Mouse (Mus musculus): ENCODE data around the gene Mroh3. TPM values are rescaled to one million over a fixed set of nuclear protein-coding genes. Genes with fewer than 3 reads are reported as not detected.

Gene Mroh3
- not detected in 2 replicates for polyA plus RNA-seq (2012; ENCODE audit: insufficient read depth, insufficient read length, low replicate concordance, missing spikeins)

GRCm38 (mm10) chr1:136212803-136213202 lies at the start of gene Mroh3:
Mroh3 (minus strand) TSS chr1:136212828.
- Histone ChIP-seq H3K4me1 (ENCODE audit: control insufficient read depth, insufficient read depth, low read length) (no peaks in the 10 kb centered on the region), H3K27ac (ENCODE audit: insufficient read depth, low read depth, low read length) (no peak within 1 kb of the TSS), H3K4me3 (ENCODE audit: insufficient read depth, low read depth, low read length) (no peak within 1 kb of the TSS)
- whole genome bisulfite sequencing, result 52% methylated on average over 3 of the region's 3 CpGs
- peak; percentile 44; the same call in 1 of the 2 replicates for TF ChIP-seq CTCF (IDR thresholded peaks at IDR 0.05; ENCODE audit: insufficient read depth, low read depth, low read length)
- TF ChIP-seq POLR2A (IDR thresholded peaks at IDR 0.05; ENCODE audit: insufficient read depth, low read depth, low read length), result no peak

GRCm38 (mm10) chr1:136260635-136261238 lies 48.1 kb upstream of the Mroh3 start, which contains the start of gene Gpr25:
Gpr25 (minus strand) TSS chr1:136260873.
- H3K27ac ChIP-seq (ENCODE audit: insufficient read depth, low read depth, low read length), result no peak within 1 kb of the TSS
- TF ChIP-seq CTCF (IDR thresholded peaks at IDR 0.05; ENCODE audit: insufficient read depth, low read depth, low read length) (no peak), POLR2A (IDR thresholded peaks at IDR 0.05; ENCODE audit: insufficient read depth, low read depth, low read length) (no peak)
- peaks cover 19% of the 10 kb centered on the region for H3K4me1 ChIP-seq (ENCODE audit: control insufficient read depth, insufficient read depth, low read length)
- H3K4me3 ChIP-seq (ENCODE audit: insufficient read depth, low read depth, low read length), result peak within 1 kb of the TSS; percentile 66
- 15% methylated on average over 28 of the region's 28 CpGs for WGBS

GRCm38 (mm10) chr1:136259893-136260634 lies 47.4 kb upstream of the Mroh3 start:
- Histone ChIP-seq H3K4me1 (ENCODE audit: control insufficient read depth, insufficient read depth, low read length) (peaks cover 19% of the 10 kb centered on the region), H3K4me3 (ENCODE audit: insufficient read depth, low read depth, low read length) (peak overlapping the region; percentile 66), H3K27ac (ENCODE audit: insufficient read depth, low read depth, low read length) (no peak overlapping the region)
- TF ChIP-seq POLR2A (IDR thresholded peaks at IDR 0.05; ENCODE audit: insufficient read depth, low read depth, low read length) (peak; percentile 31; the same call in 1 of the 2 replicates), CTCF (IDR thresholded peaks at IDR 0.05; ENCODE audit: insufficient read depth, low read depth, low read length) (no peak)
- WGBS, result under 1% methylated on average over 95 of the region's 95 CpGs

- Histone ChIP-seq H3K27ac (ENCODE audit: insufficient read depth, low read depth, low read length) (no peak overlapping the region), H3K4me1 (ENCODE audit: control insufficient read depth, insufficient read depth, low read length) (peaks cover 19% of the 10 kb centered on the region), H3K4me3 (ENCODE audit: insufficient read depth, low read depth, low read length) (peak overlapping the region; percentile 66)
- no peak for TF ChIP-seq CTCF (IDR thresholded peaks at IDR 0.05; ENCODE audit: insufficient read depth, low read depth, low read length)
- TF ChIP-seq POLR2A (IDR thresholded peaks at IDR 0.05; ENCODE audit: insufficient read depth, low read depth, low read length), result no peak
- WGBS, result 5% methylated on average over 16 of the region's 16 CpGs
These were observed 46.9 kb upstream of the Mroh3 start for GRCm38 (mm10) chr1:136259543-136259892.

GRCm38 (mm10) chr1:136258495-136258894 lies 45.9 kb upstream of the Mroh3 start:
- TF ChIP-seq CTCF (IDR thresholded peaks at IDR 0.05; ENCODE audit: insufficient read depth, low read depth, low read length) (no peak), POLR2A (IDR thresholded peaks at IDR 0.05; ENCODE audit: insufficient read depth, low read depth, low read length) (no peak)
- 72% methylated on average over 9 of the region's 9 CpGs for WGBS
- peaks cover 19% of the 10 kb centered on the region for H3K4me1 ChIP-seq (ENCODE audit: control insufficient read depth, insufficient read depth, low read length)
- H3K27ac ChIP-seq (ENCODE audit: insufficient read depth, low read depth, low read length), result no peak overlapping the region
- H3K4me3 ChIP-seq (ENCODE audit: insufficient read depth, low read depth, low read length), result no peak overlapping the region

- WGBS, result 75% methylated on average over 8 of the region's 8 CpGs
- no peak overlapping the region for H3K27ac ChIP-seq (ENCODE audit: insufficient read depth, low read depth, low read length)
- TF ChIP-seq POLR2A (IDR thresholded peaks at IDR 0.05; ENCODE audit: insufficient read depth, low read depth, low read length) (no peak), CTCF (IDR thresholded peaks at IDR 0.05; ENCODE audit: insufficient read depth, low read depth, low read length) (no peak)
- peaks cover 10% of the 10 kb centered on the region for H3K4me1 ChIP-seq (ENCODE audit: control insufficient read depth, insufficient read depth, low read length)
- H3K4me3 ChIP-seq (ENCODE audit: insufficient read depth, low read depth, low read length), result no peak overlapping the region
These were observed 43.0 kb upstream of the Mroh3 start for GRCm38 (mm10) chr1:136255657-136256056.

- no peak overlapping the region for H3K4me3 ChIP-seq (ENCODE audit: insufficient read depth, low read depth, low read length)
- TF ChIP-seq POLR2A (IDR thresholded peaks at IDR 0.05; ENCODE audit: insufficient read depth, low read depth, low read length) (no peak), CTCF (IDR thresholded peaks at IDR 0.05; ENCODE audit: insufficient read depth, low read depth, low read length) (no peak)
- WGBS, result 68% methylated on average over 6 of the region's 6 CpGs
- no peak overlapping the region for H3K27ac ChIP-seq (ENCODE audit: insufficient read depth, low read depth, low read length)
- H3K4me1 ChIP-seq (ENCODE audit: control insufficient read depth, insufficient read depth, low read length), result peaks cover 7% of the 10 kb centered on the region
These were observed 42.5 kb upstream of the Mroh3 start for GRCm38 (mm10) chr1:136255174-136255573.

- TF ChIP-seq CTCF (IDR thresholded peaks at IDR 0.05; ENCODE audit: insufficient read depth, low read depth, low read length) (no peak), POLR2A (IDR thresholded peaks at IDR 0.05; ENCODE audit: insufficient read depth, low read depth, low read length) (no peak)
- Histone ChIP-seq H3K4me1 (ENCODE audit: control insufficient read depth, insufficient read depth, low read length) (peaks cover 7% of the 10 kb centered on the region), H3K4me3 (ENCODE audit: insufficient read depth, low read depth, low read length) (no peak overlapping the region), H3K27ac (ENCODE audit: insufficient read depth, low read depth, low read length) (no peak overlapping the region)
- 93% methylated on average over 10 of the region's 10 CpGs for WGBS
These were observed 42.0 kb upstream of the Mroh3 start for GRCm38 (mm10) chr1:136254503-136255065.

- 60% methylated on average over 2 of the region's 2 CpGs for WGBS
- Histone ChIP-seq H3K27ac (ENCODE audit: insufficient read depth, low read depth, low read length) (no peak overlapping the region), H3K4me3 (ENCODE audit: insufficient read depth, low read depth, low read length) (no peak overlapping the region), H3K4me1 (ENCODE audit: control insufficient read depth, insufficient read depth, low read length) (peaks cover 8% of the 10 kb centered on the region)
- no peak for TF ChIP-seq POLR2A (IDR thresholded peaks at IDR 0.05; ENCODE audit: insufficient read depth, low read depth, low read length)
- TF ChIP-seq CTCF (IDR thresholded peaks at IDR 0.05; ENCODE audit: insufficient read depth, low read depth, low read length), result no peak
These were observed 40.8 kb upstream of the Mroh3 start for GRCm38 (mm10) chr1:136253472-136253871.
